Mouse (Mus musculus): ENCODE measurements at regions not wholly inside any gene's neighbourhood (a gene's known extent, or its start where the extent isn't known, plus 50 kb on each side); places are given as distances from the start of the nearest gene placed in this dataset.

GRCm38 (mm10) chr9:89793018-89793417, 54.7 kb upstream of the Ankrd34c start:
- DNase-seq (ENCODE audit: extremely low spot score in 1 of 2, low spot score in 1 of 2), result peak; percentile 41 to 91

GRCm38 (mm10) chr9:89789926-89790325, 51.7 kb upstream of the Ankrd34c start:
- DNase-seq (ENCODE audit: extremely low spot score in 1 of 2, low spot score in 1 of 2), result no peak

GRCm38 (mm10) chr9:89788651-89789050, 50.4 kb upstream of the Ankrd34c start:
- DNase-seq (ENCODE audit: extremely low spot score in 1 of 2, low spot score in 1 of 2), result no peak

Measured in frontal cortex, adult 2 months (tissue).